Mouse (Mus musculus) hindbrain, embryonic 14.5 days (tissue): Measurements from ENCODE around the gene Sost. TPM values are rescaled to one million over a fixed set of nuclear protein-coding genes. Genes with fewer than 3 reads are reported as not detected.

Source experiments
- ATAC-seq: fragments of 200-750 bp; cut with Nextera tagmentation; 2 replicates; pipeline ENCODE4 v1.8.0; 2017; ENCODE audit warnings: moderate number of reproducible peaks, mild to moderate bottlenecking, moderate TSS enrichment, moderate library complexity; ENCODE audit not compliant: low FRiP score
- DNase-seq: peaks from one replicate; pipeline ENCODE4 v3.0.0-alpha.2; 2015; ENCODE audit warnings: low spot score
- H3K27ac ChIP-seq: fragments of 300-500 bp; sonication (generic); 2 replicates; pipeline ENCODE4 v1.5.1; 2014; ENCODE audit warnings: mild to moderate bottlenecking, moderate library complexity
- H3K27me3 ChIP-seq: fragments of 300-500 bp; sonication (generic); 2 replicates; pipeline ENCODE4 v1.6.1; 2014; ENCODE audit warnings: mild to moderate bottlenecking, low read length, mixed read lengths; ENCODE audit not compliant: control insufficient read depth, insufficient read depth
- H3K36me3 ChIP-seq: fragments of 300-500 bp; sonication (generic); replicated peaks from 2 replicates; pipeline ENCODE4 v1.6.1; 2014; ENCODE audit not compliant: control insufficient read depth, insufficient read depth
- H3K4me1 ChIP-seq: fragments of 300-500 bp; sonication (generic); replicated peaks from 2 replicates; pipeline ENCODE4 v1.6.1; 2014; ENCODE audit warnings: antibody characterized with exemption, low read length, mixed read lengths; ENCODE audit not compliant: control insufficient read depth, insufficient read depth
- H3K4me2 ChIP-seq: fragments of 300-500 bp; sonication (generic); replicated peaks from 2 replicates; pipeline ENCODE4 v1.6.1; 2014; ENCODE audit warnings: mild to moderate bottlenecking, moderate library complexity
- H3K4me3 ChIP-seq: fragments of 300-500 bp; sonication (generic); replicated peaks from 2 replicates; pipeline ENCODE4 v1.5.1; 2014; ENCODE audit warnings: mild to moderate bottlenecking, low read length
- H3K9ac ChIP-seq: fragments of 300-500 bp; sonication (generic); 2 replicates; pipeline ENCODE4 v1.6.1; 2014
- H3K9me3 ChIP-seq: fragments of 300-500 bp; sonication (generic); 2 replicates; pipeline ENCODE4 v1.6.1; 2016; ENCODE audit warnings: low read length; ENCODE audit not compliant: control insufficient read depth
- WGBS: fragments of 180-500 bp; shearing (Covaris S2); extraction: QIAGEN DNeasy Blood & Tissue Kit; methylation state at CpG from one replicate; pipeline ENCODE4 v1.1.7; 2014; 5-methylcytosine and 5-hydroxymethylcytosine counted together
- polyA plus RNA-seq: library from polyadenylated mRNA; unstranded; fragments of >200 nt; fragmentation: Nextera tagmentation; extraction: Ambion mirVana; gene quantifications from 2 replicates; pipeline ENCODE4 v1.2.1, GENCODE M21; 2014

The Sost gene
- polyA plus RNA-seq, 1 experiment from 2014 or later, result not detected

- no peaks in the 10 kb centered on the region for H3K9me3 ChIP-seq
- H3K36me3 ChIP-seq, result no peaks in the 10 kb centered on the region
- WGBS, result under 1% methylated on average over 32 of the region's 32 CpGs
- peak overlapping the region; percentile 81 for H3K4me2 ChIP-seq
- ATAC-seq (no peak), DNase-seq (peak; percentile 46)
- H3K4me1 ChIP-seq, result no peaks in the 10 kb centered on the region; the same call in 1 of the 2 replicates
- peak overlapping the region; percentile 39 for H3K4me3 ChIP-seq
- peak overlapping the region; percentile 32; the same call in 1 of the 2 replicates for H3K27ac ChIP-seq
- peaks cover 4% of the 10 kb centered on the region; the same call in 1 of the 2 replicates for H3K27me3 ChIP-seq
- H3K9ac ChIP-seq, result peak overlapping the region; percentile 67
These were observed 29.7 kb downstream of the Sost start for GRCm38 (mm10) chr11:101937108-101937507.

- WGBS, result 32% methylated on average over 7 of the region's 7 CpGs
- ATAC-seq, result no peak
- Histone ChIP-seq H3K4me2 (peak overlapping the region; percentile 81), H3K9me3 (no peaks in the 10 kb centered on the region), H3K4me1 (no peaks in the 10 kb centered on the region; the same call in 1 of the 2 replicates), H3K4me3 (no peak overlapping the region), H3K27ac (no peak overlapping the region), H3K9ac (no peak overlapping the region), H3K36me3 (no peaks in the 10 kb centered on the region), H3K27me3 (peaks cover 4% of the 10 kb centered on the region; the same call in 1 of the 2 replicates)
- no peak for DNase-seq
These were observed 30.4 kb downstream of the Sost start for GRCm38 (mm10) chr11:101936421-101936820.

DNA sequence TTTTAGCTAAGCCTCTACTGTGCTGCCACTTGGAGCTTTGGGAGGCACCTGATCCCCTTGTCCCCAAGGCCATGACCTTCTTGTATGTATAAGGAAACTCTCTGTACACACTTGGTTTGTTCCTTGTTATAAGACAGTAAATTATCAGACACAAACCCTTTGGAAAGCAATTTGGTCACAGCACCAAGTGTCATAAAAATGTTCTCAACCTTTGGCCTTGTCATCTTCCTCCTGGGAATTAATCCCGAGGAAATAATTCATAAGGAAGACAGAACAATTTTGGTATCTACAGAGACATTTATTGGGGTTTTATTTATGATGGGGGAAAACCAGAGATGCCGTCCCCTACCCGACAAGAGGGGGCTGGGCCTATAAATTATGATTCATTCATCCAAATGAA, 31.1 kb downstream of the Sost start:
- Histone ChIP-seq H3K9ac (no peak overlapping the region), H3K4me3 (no peak overlapping the region), H3K27ac (no peak overlapping the region), H3K36me3 (no peaks in the 10 kb centered on the region), H3K4me2 (no peak overlapping the region), H3K9me3 (no peaks in the 10 kb centered on the region), H3K27me3 (peaks cover 4% of the 10 kb centered on the region; the same call in 1 of the 2 replicates), H3K4me1 (no peaks in the 10 kb centered on the region; the same call in 1 of the 2 replicates)
- ATAC-seq, result no peak
- 79% methylated on average over 3 of the region's 3 CpGs for WGBS
- DNase-seq, result no peak

DNA sequence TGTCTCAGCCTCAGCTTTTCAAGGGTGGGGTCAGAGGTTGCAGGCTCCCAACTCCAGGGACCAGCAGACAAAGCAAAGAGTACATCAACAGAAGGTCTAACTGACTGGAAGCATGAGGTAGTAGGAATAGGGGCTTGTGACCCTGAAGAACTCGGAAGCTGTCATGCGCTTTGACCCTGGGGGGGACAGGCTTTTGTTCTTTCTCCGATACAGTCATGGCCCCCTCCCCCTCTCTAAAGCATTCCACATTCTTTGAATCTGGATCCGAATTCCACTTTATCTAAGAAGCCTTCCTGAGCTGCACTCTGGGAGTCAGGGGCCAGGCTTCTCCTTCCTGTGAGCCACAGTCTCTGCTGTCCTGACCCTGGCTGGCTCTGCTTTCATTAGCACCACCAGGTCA, 34.8 kb downstream of the Sost start:
- ATAC-seq, result no peak
- Histone ChIP-seq H3K4me2 (no peak overlapping the region), H3K4me3 (no peak overlapping the region), H3K4me1 (no peaks in the 10 kb centered on the region), H3K9me3 (no peaks in the 10 kb centered on the region), H3K27ac (no peak overlapping the region), H3K36me3 (no peaks in the 10 kb centered on the region), H3K27me3 (no peaks in the 10 kb centered on the region), H3K9ac (no peak overlapping the region)
- no peak for DNase-seq
- WGBS, result 48% methylated on average over 4 of the region's 4 CpGs

GRCm38 (mm10) chr11:101928030-101928762, 38.6 kb downstream of the Sost start:
- DNase-seq (no peak), ATAC-seq (no peak)
- no peak overlapping the region for H3K9ac ChIP-seq
- WGBS, result 31% methylated on average over 25 of the region's 25 CpGs
- H3K4me2 ChIP-seq, result no peak overlapping the region
- H3K36me3 ChIP-seq, result no peaks in the 10 kb centered on the region
- H3K27me3 ChIP-seq, result 0 out of 2 replicates have a peak, but pooled peaks cover 3% of the 10 kb centered on the region
- no peaks in the 10 kb centered on the region for H3K4me1 ChIP-seq
- H3K9me3 ChIP-seq, result no peaks in the 10 kb centered on the region
- H3K27ac ChIP-seq, result no peak overlapping the region
- H3K4me3 ChIP-seq, result no peak overlapping the region

DNA sequence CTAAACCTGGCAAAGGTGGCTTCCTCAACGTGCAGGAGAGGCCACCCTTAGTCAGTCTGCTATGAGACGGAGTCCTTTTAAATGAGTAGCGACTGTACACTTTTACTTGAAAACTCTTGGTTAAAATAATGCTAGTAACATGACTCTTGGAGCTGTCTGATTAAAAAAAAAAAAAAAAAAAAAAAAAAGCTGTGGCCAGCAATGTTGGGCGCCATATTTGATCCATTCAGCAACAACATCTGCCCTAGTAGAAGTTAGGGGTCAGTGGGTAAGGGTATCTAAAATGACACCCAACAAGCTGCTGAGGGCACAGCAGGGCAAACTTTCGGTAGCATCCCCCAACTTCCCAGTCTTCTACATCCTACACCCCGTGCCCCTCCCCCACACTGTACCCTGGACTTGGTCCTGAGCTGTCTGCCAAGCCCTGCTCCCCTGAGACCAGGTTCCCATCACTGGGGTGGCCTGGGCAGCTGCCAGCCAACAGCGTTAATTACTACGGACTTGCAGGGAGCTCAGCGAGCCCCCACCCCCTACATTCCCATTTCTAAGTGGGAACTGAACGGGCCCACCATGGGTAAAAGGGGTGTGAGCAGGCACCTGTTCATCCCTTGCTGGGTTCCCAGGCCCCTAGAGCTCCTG, 39.7 kb downstream of the Sost start:
- WGBS, result 70% methylated on average over 10 of the region's 10 CpGs
- ATAC-seq (no peak), DNase-seq (no peak)
- Histone ChIP-seq H3K4me1 (no peaks in the 10 kb centered on the region), H3K4me2 (no peak overlapping the region), H3K9me3 (no peaks in the 10 kb centered on the region), H3K36me3 (no peaks in the 10 kb centered on the region), H3K9ac (no peak overlapping the region), H3K27me3 (0 out of 2 replicates have a peak, but pooled peaks cover 3% of the 10 kb centered on the region), H3K27ac (no peak overlapping the region), H3K4me3 (no peak overlapping the region)

GRCm38 (mm10) chr11:101925636-101926035, 41.2 kb downstream of the Sost start:
- no peak overlapping the region for H3K9ac ChIP-seq
- ATAC-seq, result no peak
- no peaks in the 10 kb centered on the region for H3K36me3 ChIP-seq
- no peak overlapping the region for H3K27ac ChIP-seq
- no peak overlapping the region for H3K4me2 ChIP-seq
- H3K9me3 ChIP-seq, result no peaks in the 10 kb centered on the region
- WGBS, result 70% methylated on average over 6 of the region's 6 CpGs
- no peaks in the 10 kb centered on the region for H3K4me1 ChIP-seq
- H3K27me3 ChIP-seq, result 0 out of 2 replicates have a peak, but pooled peaks cover 3% of the 10 kb centered on the region
- DNase-seq, result no peak
- H3K4me3 ChIP-seq, result no peak overlapping the region

- H3K4me1 ChIP-seq, result no peaks in the 10 kb centered on the region
- no peaks in the 10 kb centered on the region for H3K36me3 ChIP-seq
- no peak for ATAC-seq
- no peaks in the 10 kb centered on the region for H3K9me3 ChIP-seq
- H3K9ac ChIP-seq, result no peak overlapping the region
- WGBS, result 82% methylated on average over 17 of the region's 19 CpGs
- no peak for DNase-seq
- H3K4me2 ChIP-seq, result no peak overlapping the region
- no peak overlapping the region for H3K27ac ChIP-seq
- H3K4me3 ChIP-seq, result no peak overlapping the region
- 0 out of 2 replicates have a peak, but pooled peaks cover 3% of the 10 kb centered on the region for H3K27me3 ChIP-seq
These were observed 42.3 kb downstream of the Sost start for GRCm38 (mm10) chr11:101924441-101924976.

DNA sequence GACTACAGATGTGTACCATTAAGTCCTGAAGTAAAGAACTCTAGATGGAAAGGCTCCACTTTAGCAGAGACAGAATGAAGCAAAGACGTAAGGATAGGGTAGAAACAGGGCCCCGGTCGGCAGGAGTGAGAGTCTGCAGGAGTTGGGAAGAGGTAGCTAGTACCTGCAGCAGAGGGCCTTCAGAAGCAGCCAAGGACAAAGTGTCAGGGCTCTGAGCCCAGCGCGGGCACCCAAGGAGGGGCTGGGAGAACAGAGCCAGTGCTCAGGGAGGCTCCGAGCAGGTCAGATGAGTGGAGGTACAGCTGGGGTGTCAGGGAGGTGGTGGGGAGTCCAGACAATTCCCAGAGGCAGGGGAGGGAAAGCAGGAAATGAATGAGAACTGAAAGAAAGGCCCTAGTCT, 42.8 kb downstream of the Sost start:
- 0 out of 2 replicates have a peak, but pooled peaks cover 3% of the 10 kb centered on the region for H3K27me3 ChIP-seq
- H3K9ac ChIP-seq, result no peak overlapping the region
- H3K4me2 ChIP-seq, result no peak overlapping the region
- no peaks in the 10 kb centered on the region for H3K4me1 ChIP-seq
- no peak overlapping the region for H3K4me3 ChIP-seq
- H3K36me3 ChIP-seq, result no peaks in the 10 kb centered on the region
- WGBS, result 87% methylated on average over 6 of the region's 6 CpGs
- no peak for ATAC-seq
- no peaks in the 10 kb centered on the region for H3K9me3 ChIP-seq
- H3K27ac ChIP-seq, result no peak overlapping the region
- DNase-seq, result no peak
